Mouse (Mus musculus): ENCODE measurements around the gene Adm. TPM values are rescaled to one million over a fixed set of nuclear protein-coding genes. Genes with fewer than 3 reads are reported as not detected.

Adm gene
- polyA plus RNA-seq, 1 experiment from 2014 or later, result 3.4 TPM

GRCm38 (mm10) chr7:110597141-110597540 lies 30.3 kb upstream of the Adm start:
- TF ChIP-seq EP300 (IDR thresholded peaks at IDR 0.05; ENCODE audit: low read depth), result no peak
- no peak for TF ChIP-seq CTCF (IDR thresholded peaks at IDR 0.05; ENCODE audit: low read depth)
- ATAC-seq, result no peak

GRCm38 (mm10) chr7:110605476-110605875 lies 22.0 kb upstream of the Adm start:
- Histone ChIP-seq H3K27me3 (ENCODE audit: insufficient read depth, low read length) (no peaks in the 10 kb centered on the region), H3K9ac (replicated peaks) (no peak overlapping the region), H3K36me3 (replicated peaks; ENCODE audit: insufficient read depth, low read length) (no peaks in the 10 kb centered on the region), H3K27ac (ENCODE audit: low read depth) (no peak overlapping the region), H3K4me3 (ENCODE audit: low read depth, low read length) (no peak overlapping the region), H3K4me2 (ENCODE audit: low read depth, low read length) (no peak overlapping the region), H3K4me1 (ENCODE audit: insufficient read depth) (no peaks in the 10 kb centered on the region), H3K9me3 (ENCODE audit: low read length) (no peaks in the 10 kb centered on the region)
- 74% methylated on average over 4 of the region's 4 CpGs for WGBS (ENCODE audit: insufficient replicate concordance)
- DNase-seq (no peak), ATAC-seq (no peak)
- TF ChIP-seq EP300 (IDR thresholded peaks at IDR 0.05; ENCODE audit: low read depth), result no peak
- TF ChIP-seq CTCF (IDR thresholded peaks at IDR 0.05; ENCODE audit: low read depth), result no peak

More at GRCm38 (mm10) chr7:110597141-110597540, 30.3 kb upstream of the Adm start:
- Histone ChIP-seq H3K27ac (ENCODE audit: low read depth) (no peak overlapping the region), H3K9ac (replicated peaks) (no peak overlapping the region), H3K9me3 (ENCODE audit: low read length) (0 out of 2 replicates have a peak, but pooled peaks cover 2% of the 10 kb centered on the region), H3K4me3 (ENCODE audit: low read depth, low read length) (no peak overlapping the region), H3K36me3 (replicated peaks; ENCODE audit: insufficient read depth, low read length) (no peaks in the 10 kb centered on the region), H3K27me3 (ENCODE audit: insufficient read depth, low read length) (no peaks in the 10 kb centered on the region), H3K4me1 (ENCODE audit: insufficient read depth) (no peaks in the 10 kb centered on the region; the same call in 1 of the 2 replicates), H3K4me2 (ENCODE audit: low read depth, low read length) (no peak overlapping the region)
- WGBS (ENCODE audit: insufficient replicate concordance), result 78% methylated on average over 1 of the region's 1 CpGs
- DNase-seq, result no peak

GRCm38 (mm10) chr7:110606906-110607305 lies 20.6 kb upstream of the Adm start:
- peaks cover 6% of the 10 kb centered on the region; the same call in 1 of the 2 replicates for H3K4me1 ChIP-seq (ENCODE audit: insufficient read depth)
- no peaks in the 10 kb centered on the region for H3K27me3 ChIP-seq (ENCODE audit: insufficient read depth, low read length)
- no peak overlapping the region for H3K4me3 ChIP-seq (ENCODE audit: low read depth, low read length)
- no peaks in the 10 kb centered on the region for H3K9me3 ChIP-seq (ENCODE audit: low read length)
- no peak overlapping the region for H3K27ac ChIP-seq (ENCODE audit: low read depth)
- DNase-seq (no peak), ATAC-seq (no peak)
- no peak overlapping the region for H3K9ac ChIP-seq (replicated peaks)
- no peak overlapping the region for H3K4me2 ChIP-seq (ENCODE audit: low read depth, low read length)
- 82% methylated on average over 1 of the region's 1 CpGs for WGBS (ENCODE audit: insufficient replicate concordance)
- H3K36me3 ChIP-seq (replicated peaks; ENCODE audit: insufficient read depth, low read length), result no peaks in the 10 kb centered on the region
- TF ChIP-seq EP300 (IDR thresholded peaks at IDR 0.05; ENCODE audit: low read depth) (no peak), CTCF (IDR thresholded peaks at IDR 0.05; ENCODE audit: low read depth) (no peak)

- H3K9me3 ChIP-seq (ENCODE audit: low read length), result no peaks in the 10 kb centered on the region
- peak overlapping the region; percentile 89 for H3K9ac ChIP-seq (replicated peaks)
- no peak for DNase-seq
- TF ChIP-seq CTCF (IDR thresholded peaks at IDR 0.05; ENCODE audit: low read depth) (no peak), EP300 (IDR thresholded peaks at IDR 0.05; ENCODE audit: low read depth) (no peak)
- peak overlapping the region; percentile 99 for H3K27ac ChIP-seq (ENCODE audit: low read depth)
- ATAC-seq, result no peak
- H3K4me2 ChIP-seq (ENCODE audit: low read depth, low read length), result peak overlapping the region; percentile 85
- peak overlapping the region; percentile 76 for H3K4me3 ChIP-seq (ENCODE audit: low read depth, low read length)
- H3K27me3 ChIP-seq (ENCODE audit: insufficient read depth, low read length), result peaks cover 17% of the 10 kb centered on the region
- no peaks in the 10 kb centered on the region for H3K36me3 ChIP-seq (replicated peaks; ENCODE audit: insufficient read depth, low read length)
- 5% methylated on average over 17 of the region's 17 CpGs for WGBS (ENCODE audit: insufficient replicate concordance)
- H3K4me1 ChIP-seq (ENCODE audit: insufficient read depth), result peaks cover 12% of the 10 kb centered on the region
These were observed 13.9 kb upstream of the Adm start for GRCm38 (mm10) chr7:110613381-110614132.

GRCm38 (mm10) chr7:110614133-110615063 lies 13.1 kb upstream of the Adm start, which contains the start of gene Sbf2:
Sbf2 (minus strand) TSS chr7:110614922.
- Histone ChIP-seq H3K4me1 (ENCODE audit: insufficient read depth) (peaks cover 17% of the 10 kb centered on the region), H3K27me3 (ENCODE audit: insufficient read depth, low read length) (peaks cover 17% of the 10 kb centered on the region), H3K4me3 (ENCODE audit: low read depth, low read length) (peak within 1 kb of the TSS; percentile 76), H3K9me3 (ENCODE audit: low read length) (no peaks in the 10 kb centered on the region), H3K4me2 (ENCODE audit: low read depth, low read length) (peak within 1 kb of the TSS; percentile 85), H3K27ac (ENCODE audit: low read depth) (peak within 1 kb of the TSS; percentile 99), H3K36me3 (replicated peaks; ENCODE audit: insufficient read depth, low read length) (no peaks in the 10 kb centered on the region), H3K9ac (replicated peaks) (peak within 1 kb of the TSS; percentile 89)
- TF ChIP-seq CTCF (IDR thresholded peaks at IDR 0.05; ENCODE audit: low read depth) (no peak), EP300 (IDR thresholded peaks at IDR 0.05; ENCODE audit: low read depth) (no peak)
- peak; percentile 86 for DNase-seq
- WGBS (ENCODE audit: insufficient replicate concordance), result under 1% methylated on average over 92 of the region's 127 CpGs
- ATAC-seq, result peak; percentile 87

GRCm38 (mm10) chr7:110615151-110615631 lies 12.3 kb upstream of the Adm start:
- peak; percentile 57 for DNase-seq
- ATAC-seq, result peak; percentile 24
- Histone ChIP-seq H3K9ac (replicated peaks) (peak overlapping the region; percentile 89), H3K27ac (ENCODE audit: low read depth) (peak overlapping the region; percentile 99), H3K4me1 (ENCODE audit: insufficient read depth) (peaks cover 18% of the 10 kb centered on the region), H3K36me3 (replicated peaks; ENCODE audit: insufficient read depth, low read length) (no peaks in the 10 kb centered on the region), H3K9me3 (ENCODE audit: low read length) (no peaks in the 10 kb centered on the region), H3K27me3 (ENCODE audit: insufficient read depth, low read length) (peaks cover 17% of the 10 kb centered on the region), H3K4me2 (ENCODE audit: low read depth, low read length) (peak overlapping the region; percentile 85), H3K4me3 (ENCODE audit: low read depth, low read length) (peak overlapping the region; percentile 76)
- WGBS (ENCODE audit: insufficient replicate concordance), result 2% methylated on average over 20 of the region's 20 CpGs
- TF ChIP-seq CTCF (IDR thresholded peaks at IDR 0.05; ENCODE audit: low read depth) (no peak), EP300 (IDR thresholded peaks at IDR 0.05; ENCODE audit: low read depth) (peak; percentile 54; the same call in 1 of the 2 replicates)
